Mouse (Mus musculus) heart, adult 2 months (tissue): Measurements from ENCODE around the gene Itgb6.

ENCODE experiments used
- EP300 ChIP-seq: fragments of 200-500 bp; IDR thresholded peaks from 2 replicates; pipeline ENCODE4 v1.6.1; 2011; ENCODE audit warnings: low read depth, low read length, control low read depth; ENCODE audit not compliant: insufficient read depth
- POLR2A ChIP-seq: fragments of 200-500 bp; IDR thresholded peaks from 2 replicates; pipeline ENCODE4 v1.6.1; 2011; ENCODE audit warnings: mild to moderate bottlenecking, low read depth, low read length, control low read depth; ENCODE audit not compliant: insufficient read depth

- TF ChIP-seq POLR2A (no peak), EP300 (no peak)
Observed at GRCm38 (mm10) chr2:60643406-60643805, 79.0 kb downstream of the Itgb6 start.
